Mouse (Mus musculus) lung, embryonic 16.5 days (tissue): Measurements from ENCODE around the gene Pax2. TPM values are rescaled to one million over a fixed set of nuclear protein-coding genes. Genes with fewer than 3 reads are reported as not detected.

Experiments used
- ATAC-seq: fragments of 200-750 bp; cut with Nextera tagmentation; 2 replicates; pipeline ENCODE4 v1.8.0; 2017; ENCODE audit warnings: low read depth, mild to moderate bottlenecking, moderate library complexity
- H3K27ac ChIP-seq: fragments of 300-500 bp; sonication (generic); 2 replicates; pipeline ENCODE4 v1.5.1; 2014; ENCODE audit warnings: mild to moderate bottlenecking, control low read depth, low read length
- H3K27me3 ChIP-seq: fragments of 300-500 bp; sonication (generic); 2 replicates; pipeline ENCODE4 v1.6.1; 2014; ENCODE audit warnings: low read depth, low read length, mixed read lengths; ENCODE audit not compliant: control insufficient read depth, insufficient read depth
- H3K36me3 ChIP-seq: fragments of 300-500 bp; sonication (generic); 2 replicates; pipeline ENCODE4 v1.6.1; 2014; ENCODE audit warnings: low read length; ENCODE audit not compliant: control insufficient read depth, insufficient read depth
- H3K4me1 ChIP-seq: fragments of 300-500 bp; sonication (generic); replicated peaks from 2 replicates; pipeline ENCODE4 v1.6.1; 2014; ENCODE audit warnings: low read length, mixed read lengths; ENCODE audit not compliant: control insufficient read depth, insufficient read depth
- H3K4me2 ChIP-seq: fragments of 300-500 bp; sonication (generic); 2 replicates; pipeline ENCODE4 v1.6.1; 2014; ENCODE audit warnings: low read depth, low read length, control low read depth
- H3K4me3 ChIP-seq: fragments of 300-500 bp; sonication (generic); 2 replicates; pipeline ENCODE4 v1.5.1; 2014; ENCODE audit warnings: mild to moderate bottlenecking, low read length, control low read depth
- H3K9ac ChIP-seq: fragments of 300-500 bp; sonication (generic); 2 replicates; pipeline ENCODE4 v1.6.1; 2014; ENCODE audit warnings: low read length, control low read depth
- H3K9me3 ChIP-seq: fragments of 300-500 bp; sonication (generic); 2 replicates; pipeline ENCODE4 v1.6.1; 2016; ENCODE audit warnings: low read length; ENCODE audit not compliant: control insufficient read depth
- WGBS: fragments of 180-500 bp; shearing (Covaris S2); extraction: QIAGEN DNeasy Blood & Tissue Kit; methylation state at CpG from one replicate; pipeline ENCODE4 v1.1.7; 2014; 5-methylcytosine and 5-hydroxymethylcytosine counted together
- polyA plus RNA-seq: library from polyadenylated mRNA; unstranded; fragments of >200 nt; fragmentation: Nextera tagmentation; extraction: Ambion mirVana; gene quantifications from 2 replicates; pipeline ENCODE4 v1.2.1, GENCODE M21; 2015

The Pax2 gene
- polyA plus RNA-seq, 1 experiment from 2014 or later = not detected

GRCm38 (mm10) chr19:44762121-44762621, 6.3 kb downstream of the Pax2 start:
- Histone ChIP-seq H3K4me3 (no peak overlapping the region), H3K9me3 (no peaks in the 10 kb centered on the region), H3K4me1 (peaks cover 1% of the 10 kb centered on the region; the same call in 1 of the 2 replicates), H3K9ac (no peak overlapping the region), H3K36me3 (no peaks in the 10 kb centered on the region), H3K4me2 (no peak overlapping the region), H3K27me3 (peaks cover 81% of the 10 kb centered on the region), H3K27ac (no peak overlapping the region)
- WGBS = 35% methylated on average over 7 of the region's 7 CpGs
- ATAC-seq = no peak

GRCm38 (mm10) chr19:44770268-44771050, 14.6 kb downstream of the Pax2 start:
- Histone ChIP-seq H3K4me3 (no peak overlapping the region), H3K9me3 (no peaks in the 10 kb centered on the region), H3K27ac (no peak overlapping the region), H3K4me2 (no peak overlapping the region), H3K4me1 (no peaks in the 10 kb centered on the region), H3K9ac (no peak overlapping the region), H3K36me3 (no peaks in the 10 kb centered on the region), H3K27me3 (peaks cover 7% of the 10 kb centered on the region)
- 50% methylated on average over 6 of the region's 6 CpGs for WGBS
- ATAC-seq = no peak

GRCm38 (mm10) chr19:44771499-44771898, 15.7 kb downstream of the Pax2 start:
- peaks cover 3% of the 10 kb centered on the region; the same call in 1 of the 2 replicates for H3K27me3 ChIP-seq
- no peaks in the 10 kb centered on the region for H3K4me1 ChIP-seq

GRCm38 (mm10) chr19:44781987-44782386, 26.1 kb downstream of the Pax2 start:
- H3K27ac ChIP-seq = no peak overlapping the region
- H3K4me1 ChIP-seq = no peaks in the 10 kb centered on the region
- no peak overlapping the region for H3K4me3 ChIP-seq
- WGBS = 40% methylated on average over 3 of the region's 3 CpGs
- no peak for ATAC-seq
- H3K4me2 ChIP-seq = no peak overlapping the region
- H3K9ac ChIP-seq = no peak overlapping the region
- no peaks in the 10 kb centered on the region for H3K36me3 ChIP-seq
- no peaks in the 10 kb centered on the region for H3K9me3 ChIP-seq
- no peaks in the 10 kb centered on the region; the same call in 1 of the 2 replicates for H3K27me3 ChIP-seq

More at GRCm38 (mm10) chr19:44771499-44771898, 15.7 kb downstream of the Pax2 start:
- Histone ChIP-seq H3K27ac (no peak overlapping the region), H3K4me3 (no peak overlapping the region), H3K9me3 (no peaks in the 10 kb centered on the region), H3K9ac (no peak overlapping the region), H3K36me3 (no peaks in the 10 kb centered on the region), H3K4me2 (no peak overlapping the region)
- 59% methylated on average over 13 of the region's 13 CpGs for WGBS
- no peak for ATAC-seq

- no peaks in the 10 kb centered on the region; the same call in 1 of the 2 replicates for H3K27me3 ChIP-seq
- no peaks in the 10 kb centered on the region for H3K36me3 ChIP-seq
- no peaks in the 10 kb centered on the region for H3K4me1 ChIP-seq
- H3K9ac ChIP-seq = no peak overlapping the region
- H3K4me3 ChIP-seq = no peak overlapping the region
- no peak overlapping the region for H3K4me2 ChIP-seq
- no peak overlapping the region for H3K27ac ChIP-seq
- WGBS = 42% methylated on average over 4 of the region's 4 CpGs
- H3K9me3 ChIP-seq = no peaks in the 10 kb centered on the region
- no peak for ATAC-seq
Measured at GRCm38 (mm10) chr19:44784391-44784790, 28.5 kb downstream of the Pax2 start.

GRCm38 (mm10) chr19:44788488-44788887, 32.6 kb downstream of the Pax2 start:
- H3K9ac ChIP-seq = no peak overlapping the region
- no peaks in the 10 kb centered on the region for H3K9me3 ChIP-seq
- H3K4me3 ChIP-seq = no peak overlapping the region
- no peaks in the 10 kb centered on the region for H3K27me3 ChIP-seq
- no peak overlapping the region for H3K4me2 ChIP-seq
- ATAC-seq = no peak
- 76% methylated on average over 8 of the region's 8 CpGs for WGBS
- no peaks in the 10 kb centered on the region for H3K4me1 ChIP-seq
- no peak overlapping the region for H3K27ac ChIP-seq
- H3K36me3 ChIP-seq = no peaks in the 10 kb centered on the region

GRCm38 (mm10) chr19:44791981-44792380, 36.1 kb downstream of the Pax2 start:
- no peaks in the 10 kb centered on the region for H3K27me3 ChIP-seq
- no peaks in the 10 kb centered on the region for H3K4me1 ChIP-seq
- no peak overlapping the region for H3K9ac ChIP-seq
- H3K27ac ChIP-seq = no peak overlapping the region
- ATAC-seq = no peak
- no peaks in the 10 kb centered on the region for H3K9me3 ChIP-seq
- H3K36me3 ChIP-seq = no peaks in the 10 kb centered on the region
- WGBS = 52% methylated on average over 4 of the region's 4 CpGs
- no peak overlapping the region for H3K4me3 ChIP-seq
- no peak overlapping the region for H3K4me2 ChIP-seq

GRCm38 (mm10) chr19:44797110-44798060, 41.5 kb downstream of the Pax2 start:
- H3K9me3 ChIP-seq = no peaks in the 10 kb centered on the region
- 24% methylated on average over 20 of the region's 21 CpGs for WGBS

GRCm38 (mm10) chr19:44798731-44799130, 42.9 kb downstream of the Pax2 start:
- Histone ChIP-seq H3K9me3 (no peaks in the 10 kb centered on the region), H3K4me3 (no peak overlapping the region), H3K36me3 (no peaks in the 10 kb centered on the region), H3K27me3 (peaks cover 3% of the 10 kb centered on the region; the same call in 1 of the 2 replicates), H3K9ac (no peak overlapping the region), H3K27ac (no peak overlapping the region), H3K4me2 (no peak overlapping the region), H3K4me1 (no peaks in the 10 kb centered on the region)
- 85% methylated on average over 6 of the region's 6 CpGs for WGBS
- no peak for ATAC-seq

More at GRCm38 (mm10) chr19:44797110-44798060, 41.5 kb downstream of the Pax2 start:
- no peak overlapping the region for H3K4me2 ChIP-seq
- H3K4me3 ChIP-seq = no peak overlapping the region
- peaks cover 3% of the 10 kb centered on the region; the same call in 1 of the 2 replicates for H3K27me3 ChIP-seq
- H3K27ac ChIP-seq = no peak overlapping the region
- no peak for ATAC-seq
- H3K36me3 ChIP-seq = no peaks in the 10 kb centered on the region
- H3K9ac ChIP-seq = no peak overlapping the region
- no peaks in the 10 kb centered on the region for H3K4me1 ChIP-seq
